Mouse (Mus musculus) liver, embryonic 11.5 days (tissue): Measurements from ENCODE around the gene Adcyap1r1. TPM values are rescaled to one million over a fixed set of nuclear protein-coding genes. Genes with fewer than 3 reads are reported as not detected.

Source experiments
- ATAC-seq: fragments of 200-750 bp; cut with Nextera tagmentation; replicated peaks from 2 replicates; pipeline ENCODE4 v1.8.0; 2017; ENCODE audit warnings: moderate number of reproducible peaks, mild to moderate bottlenecking, moderate TSS enrichment, moderate library complexity; ENCODE audit not compliant: low FRiP score
- DNase-seq: peaks from one replicate; pipeline ENCODE4 v3.0.0-alpha.2; 2017; ENCODE audit warnings: low spot score
- H3K27ac ChIP-seq: fragments of 300-500 bp; sonication (generic); 2 replicates; pipeline ENCODE4 v1.5.1; 2014; ENCODE audit warnings: mild to moderate bottlenecking, low read depth, low read length, control low read depth
- H3K27me3 ChIP-seq: fragments of 300-500 bp; sonication (generic); replicated peaks from 2 replicates; pipeline ENCODE4 v1.6.1; 2014; ENCODE audit warnings: low read length, mixed read lengths; ENCODE audit not compliant: control insufficient read depth, insufficient read depth
- H3K36me3 ChIP-seq: fragments of 300-500 bp; sonication (generic); 2 replicates; pipeline ENCODE4 v1.6.1; 2014; ENCODE audit warnings: mild to moderate bottlenecking, low read length, moderate library complexity, mixed read lengths; ENCODE audit not compliant: control insufficient read depth, insufficient read depth
- H3K4me1 ChIP-seq: fragments of 300-500 bp; sonication (generic); replicated peaks from 2 replicates; pipeline ENCODE4 v1.6.1; 2014; ENCODE audit warnings: low read length, mixed read lengths; ENCODE audit not compliant: control insufficient read depth, insufficient read depth
- H3K4me2 ChIP-seq: fragments of 300-500 bp; sonication (generic); 2 replicates; pipeline ENCODE4 v1.6.1; 2014; ENCODE audit warnings: mild to moderate bottlenecking, control low read depth, moderate library complexity
- H3K4me3 ChIP-seq: fragments of 300-500 bp; sonication (generic); 2 replicates; pipeline ENCODE4 v1.5.1; 2014; ENCODE audit warnings: low read depth, low read length, control low read depth
- H3K9ac ChIP-seq: fragments of 300-500 bp; sonication (generic); 2 replicates; pipeline ENCODE4 v1.6.1; 2014; ENCODE audit warnings: low read depth, low read length, control low read depth
- H3K9me3 ChIP-seq: fragments of 300-500 bp; sonication (generic); 2 replicates; pipeline ENCODE4 v1.6.1; 2016; ENCODE audit warnings: low read length, inconsistent platforms, mixed read lengths; ENCODE audit not compliant: control insufficient read depth
- WGBS: fragments of 180-500 bp; shearing (Covaris S2); extraction: QIAGEN DNeasy Blood & Tissue Kit; methylation state at CpG from one replicate; pipeline ENCODE4 v1.1.7; 2014; 5-methylcytosine and 5-hydroxymethylcytosine counted together
- polyA plus RNA-seq: library from polyadenylated mRNA; unstranded; fragments of >200 nt; fragmentation: Nextera tagmentation; extraction: Ambion mirVana; gene quantifications from 2 replicates; pipeline ENCODE4 v1.2.1, GENCODE M21; 2014

Adcyap1r1 gene
- polyA plus RNA-seq, 1 experiment from 2014 or later = 0.33 TPM

DNA sequence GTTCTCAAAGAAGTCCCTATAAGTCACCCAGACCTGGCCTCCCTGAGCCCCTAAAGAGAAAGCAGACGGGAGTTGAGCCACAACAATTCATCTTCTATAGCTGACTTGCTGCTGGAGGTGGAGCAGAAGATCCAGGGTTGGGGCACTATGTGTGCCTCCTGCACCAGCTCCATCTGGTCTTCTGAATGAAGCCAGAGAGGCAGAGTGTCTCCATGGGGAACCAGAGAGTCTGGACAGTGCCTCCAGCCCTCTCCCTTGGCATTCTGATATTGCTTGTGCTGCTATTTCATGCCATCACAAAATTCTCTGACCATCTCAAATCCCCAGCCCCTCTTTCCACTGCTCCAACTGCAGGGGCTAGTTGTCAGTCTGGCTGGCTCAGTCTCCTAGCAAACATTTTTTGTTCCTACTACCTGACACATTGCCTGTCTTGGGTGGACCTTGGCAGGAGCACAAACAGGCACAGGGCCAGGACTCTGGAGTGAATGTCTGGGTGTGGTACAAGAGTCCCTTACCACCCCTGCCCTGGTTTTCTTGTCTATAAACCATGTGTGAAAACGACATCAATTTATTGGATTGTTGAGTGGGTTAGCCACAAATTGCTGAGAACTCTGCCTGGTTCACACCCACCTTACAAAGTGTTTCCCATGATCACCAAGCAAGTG lies 32.9 kb upstream of the Adcyap1r1 start:
- no peak for ATAC-seq
- no peak overlapping the region for H3K4me3 ChIP-seq
- no peaks in the 10 kb centered on the region for H3K9me3 ChIP-seq
- no peak for DNase-seq
- no peaks in the 10 kb centered on the region for H3K36me3 ChIP-seq
- no peak overlapping the region for H3K4me2 ChIP-seq
- 44% methylated on average over 2 of the region's 2 CpGs for WGBS
- H3K27me3 ChIP-seq = no peaks in the 10 kb centered on the region
- H3K27ac ChIP-seq = no peak overlapping the region
- H3K9ac ChIP-seq = no peak overlapping the region
- H3K4me1 ChIP-seq = no peaks in the 10 kb centered on the region

- Histone ChIP-seq H3K4me2 (no peak overlapping the region), H3K27me3 (no peaks in the 10 kb centered on the region), H3K4me3 (no peak overlapping the region), H3K4me1 (no peaks in the 10 kb centered on the region), H3K27ac (no peak overlapping the region), H3K36me3 (no peaks in the 10 kb centered on the region), H3K9ac (no peak overlapping the region), H3K9me3 (no peaks in the 10 kb centered on the region)
- DNase-seq (no peak), ATAC-seq (no peak)
- 59% methylated on average over 3 of the region's 3 CpGs for WGBS
These were observed 31.4 kb upstream of the Adcyap1r1 start for GRCm38 (mm10) chr6:55420411-55420810.

DNA sequence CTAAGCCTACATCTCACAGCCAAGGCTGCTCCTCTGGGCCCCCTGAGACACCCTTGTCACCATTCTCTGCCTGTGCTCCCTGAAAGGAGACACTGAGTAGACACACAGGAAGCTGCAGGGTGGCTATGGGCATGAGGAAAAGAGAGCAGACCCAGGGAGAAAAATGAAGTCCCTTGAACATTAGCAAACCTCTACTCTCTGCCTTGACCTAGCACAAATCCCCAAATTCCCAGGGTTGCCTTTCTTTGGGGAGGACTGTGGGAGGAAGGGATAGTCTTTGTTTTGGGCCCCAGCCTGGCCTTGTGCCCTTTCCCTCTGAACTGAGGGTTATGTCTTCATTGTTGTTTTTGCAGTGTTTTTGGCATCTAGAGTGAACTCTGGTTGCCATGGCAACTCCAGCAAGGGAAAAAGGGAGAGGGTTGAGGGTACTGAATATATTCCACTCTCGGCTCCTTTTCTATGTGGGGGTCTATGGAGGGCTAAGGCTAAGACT lies 30.9 kb upstream of the Adcyap1r1 start:
- WGBS = 63% methylated on average over 1 of the region's 1 CpGs
- Histone ChIP-seq H3K4me3 (no peak overlapping the region), H3K36me3 (no peaks in the 10 kb centered on the region), H3K27me3 (no peaks in the 10 kb centered on the region), H3K27ac (no peak overlapping the region), H3K4me1 (no peaks in the 10 kb centered on the region), H3K9ac (no peak overlapping the region), H3K9me3 (no peaks in the 10 kb centered on the region), H3K4me2 (no peak overlapping the region)
- ATAC-seq (no peak), DNase-seq (no peak)

DNA sequence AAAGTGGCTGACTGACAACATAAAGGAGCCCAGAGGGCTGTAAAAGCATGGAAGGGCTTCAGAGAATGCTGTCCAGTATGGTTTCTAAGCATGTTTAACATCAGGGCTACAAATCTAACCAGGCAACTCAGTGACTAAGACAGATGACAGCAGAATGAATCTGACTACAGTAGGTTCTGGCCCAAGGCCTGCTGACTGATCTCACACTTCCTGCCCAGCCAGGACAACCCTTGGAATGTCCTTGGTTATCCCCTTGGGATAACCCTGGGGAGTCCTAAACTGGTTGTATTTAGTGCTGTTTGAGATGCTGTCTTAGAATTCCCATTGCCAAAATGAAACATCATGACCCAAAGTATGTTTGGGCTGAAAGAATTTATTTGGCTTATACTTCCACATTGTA lies 19.7 kb upstream of the Adcyap1r1 start:
- H3K27ac ChIP-seq = no peak overlapping the region
- H3K27me3 ChIP-seq = no peaks in the 10 kb centered on the region
- no peaks in the 10 kb centered on the region for H3K9me3 ChIP-seq
- H3K9ac ChIP-seq = no peak overlapping the region
- no peaks in the 10 kb centered on the region for H3K36me3 ChIP-seq
- no peak overlapping the region for H3K4me2 ChIP-seq
- DNase-seq (no peak), ATAC-seq (no peak)
- H3K4me1 ChIP-seq = no peaks in the 10 kb centered on the region
- H3K4me3 ChIP-seq = no peak overlapping the region

DNA sequence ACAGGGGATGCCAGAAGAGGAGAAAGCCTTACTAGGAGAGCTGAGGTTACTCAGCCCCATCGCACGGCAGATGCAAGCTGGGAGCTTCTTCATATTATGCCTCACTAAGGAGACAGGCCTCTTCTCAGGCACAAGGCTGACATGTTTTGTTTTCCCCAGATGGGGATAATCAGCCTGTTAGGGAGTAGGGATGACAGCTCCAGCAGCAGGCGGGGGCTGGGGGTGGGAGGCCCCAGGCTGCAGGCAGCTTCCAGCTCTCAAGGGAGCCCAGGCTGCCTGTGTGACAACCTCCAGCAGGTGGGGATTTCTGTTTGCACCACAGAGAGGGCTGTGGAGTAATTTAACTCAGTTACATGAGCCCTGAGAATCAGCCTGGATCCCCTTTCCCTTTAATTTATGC lies 17.4 kb upstream of the Adcyap1r1 start:
- DNase-seq = no peak
- 39% methylated on average over 3 of the region's 3 CpGs for WGBS
- Histone ChIP-seq H3K4me3 (no peak overlapping the region), H3K4me2 (no peak overlapping the region), H3K27ac (no peak overlapping the region), H3K9ac (no peak overlapping the region), H3K36me3 (no peaks in the 10 kb centered on the region), H3K27me3 (no peaks in the 10 kb centered on the region; the same call in 1 of the 2 replicates), H3K4me1 (no peaks in the 10 kb centered on the region), H3K9me3 (no peaks in the 10 kb centered on the region)
- no peak for ATAC-seq

DNA sequence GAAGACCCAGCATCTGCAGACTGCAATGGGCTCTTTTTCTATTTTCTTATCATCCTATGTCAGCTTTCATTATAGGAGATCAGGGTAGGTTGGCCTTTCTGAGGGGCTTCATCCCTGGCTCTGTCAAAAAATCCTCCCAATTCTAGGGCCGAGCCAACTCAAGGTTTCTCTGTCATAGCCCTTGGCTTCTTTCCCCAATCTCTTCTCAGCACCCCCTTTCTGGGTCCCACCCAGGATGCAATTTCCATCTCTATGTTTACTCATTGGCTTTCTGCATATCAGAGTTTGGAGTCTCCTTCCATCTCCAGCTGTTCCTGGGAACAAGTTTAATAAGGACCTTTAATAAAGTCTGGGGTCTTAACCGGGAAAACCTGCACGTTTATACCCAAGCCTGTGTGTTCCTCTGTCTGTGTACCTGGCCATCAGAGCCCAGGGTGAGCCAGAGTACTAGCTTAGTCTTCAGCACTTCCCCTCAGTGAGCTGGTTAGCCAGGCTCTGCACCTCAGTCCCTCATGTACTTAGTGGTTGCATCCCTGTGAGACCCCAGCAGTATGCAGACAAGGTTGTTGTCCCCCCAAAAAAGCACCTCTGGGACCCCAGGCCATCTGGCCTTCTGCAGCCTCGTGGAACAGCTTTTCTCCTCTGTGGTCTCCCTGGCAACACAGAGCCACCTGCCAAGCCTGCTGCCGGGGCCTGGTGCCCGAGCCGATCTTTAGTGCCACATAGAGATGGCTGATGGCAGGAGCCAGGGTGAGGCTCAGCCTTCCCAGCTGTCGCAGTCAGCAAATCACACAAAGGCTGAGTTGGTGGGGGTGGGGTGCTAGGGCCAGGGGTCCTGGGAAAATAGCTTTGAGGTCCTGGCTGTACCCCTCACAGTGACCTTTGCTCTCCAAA lies 16.3 kb upstream of the Adcyap1r1 start:
- ATAC-seq (no peak), DNase-seq (no peak)
- Histone ChIP-seq H3K4me1 (no peaks in the 10 kb centered on the region), H3K4me2 (no peak overlapping the region), H3K9ac (no peak overlapping the region), H3K27me3 (no peaks in the 10 kb centered on the region; the same call in 1 of the 2 replicates), H3K9me3 (no peaks in the 10 kb centered on the region), H3K36me3 (no peaks in the 10 kb centered on the region), H3K27ac (no peak overlapping the region), H3K4me3 (no peak overlapping the region)
- WGBS = 70% methylated on average over 8 of the region's 8 CpGs

- WGBS = 14% methylated on average over 3 of the region's 3 CpGs
- ATAC-seq = no peak
These were observed 13.9 kb upstream of the Adcyap1r1 start for GRCm38 (mm10) chr6:55437919-55438318.

GRCm38 (mm10) chr6:55438837-55439236 lies 12.9 kb upstream of the Adcyap1r1 start:
- ATAC-seq (no peak), DNase-seq (no peak)
- Histone ChIP-seq H3K27ac (no peak overlapping the region), H3K4me2 (no peak overlapping the region), H3K9me3 (no peaks in the 10 kb centered on the region), H3K27me3 (peaks cover 4% of the 10 kb centered on the region; the same call in 1 of the 2 replicates), H3K36me3 (no peaks in the 10 kb centered on the region), H3K4me1 (no peaks in the 10 kb centered on the region), H3K9ac (no peak overlapping the region), H3K4me3 (no peak overlapping the region)
- 51% methylated on average over 2 of the region's 2 CpGs for WGBS

More at GRCm38 (mm10) chr6:55437919-55438318, 13.9 kb upstream of the Adcyap1r1 start:
- Histone ChIP-seq H3K9ac (no peak overlapping the region), H3K36me3 (no peaks in the 10 kb centered on the region), H3K27ac (no peak overlapping the region), H3K4me3 (no peak overlapping the region), H3K27me3 (peaks cover 4% of the 10 kb centered on the region; the same call in 1 of the 2 replicates), H3K4me1 (no peaks in the 10 kb centered on the region), H3K4me2 (no peak overlapping the region), H3K9me3 (no peaks in the 10 kb centered on the region)
- DNase-seq = no peak
